Mouse (Mus musculus): ENCODE measurements around the gene Gtpbp2. TPM values are rescaled to one million over a fixed set of nuclear protein-coding genes. Genes with fewer than 3 reads are reported as not detected.
A peak's percentile ranks its signal among the peaks of the same experiment; 100 is the strongest.

The Gtpbp2 gene
- total RNA-seq, 2 experiments from 2014 or later = 89.4 to 135 TPM

- DNase-seq (ENCODE audit: low spot score in 2 of 2) = peak; percentile 78
- intact Hi-C loops (cut with DNase I) = no loop called here
Observed at GRCm38 (mm10) chr17:46143578-46144423, 17.0 kb upstream of the Gtpbp2 start, which contains the start of gene Rsph9. Gene Rsph9 (minus strand): TSS chr17:46144216.

DNA sequence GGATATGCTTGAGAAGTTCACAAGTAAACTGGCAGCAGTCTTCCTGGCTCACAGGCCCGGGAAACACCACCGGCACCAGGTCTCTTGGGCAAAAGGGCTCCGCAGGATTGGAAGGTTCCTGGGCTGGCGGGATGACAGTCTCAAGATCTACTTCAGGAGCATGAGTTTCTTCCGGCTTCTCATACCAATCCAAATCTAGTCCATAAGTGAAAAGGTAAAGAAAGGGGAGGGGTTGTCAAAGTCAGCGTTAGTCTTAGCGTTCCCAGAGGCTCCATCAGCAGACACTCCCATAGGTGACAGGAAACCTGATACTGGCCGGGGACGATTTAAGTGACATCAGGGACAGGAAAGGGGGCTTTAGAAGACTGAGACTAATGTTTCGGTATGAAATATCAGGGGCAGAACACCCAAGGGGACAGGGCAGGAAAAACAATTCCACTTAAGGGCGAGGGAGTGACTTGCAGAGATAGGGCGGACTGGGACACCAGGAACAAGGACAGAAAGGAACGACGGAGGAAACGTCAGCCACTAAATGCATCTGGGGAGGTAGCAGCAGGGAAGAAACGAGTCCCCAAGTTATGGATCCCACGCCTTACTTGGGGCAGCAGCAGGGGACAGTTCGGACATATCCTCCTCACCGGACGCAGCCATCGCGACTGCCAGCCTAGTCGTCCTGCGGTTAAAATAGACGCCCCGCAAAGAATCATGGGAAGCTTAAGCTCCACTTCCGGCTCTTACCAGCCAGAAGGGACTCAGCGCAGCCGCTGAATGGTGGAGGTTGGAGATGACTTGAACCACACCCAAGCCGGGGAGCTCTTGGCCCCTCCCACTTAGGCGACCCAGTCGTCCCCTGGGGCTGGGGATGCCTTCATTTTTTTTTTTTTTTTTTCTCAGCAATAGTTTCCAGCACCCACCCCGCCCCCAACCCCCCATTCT, 7.7 kb upstream of the Gtpbp2 start, which contains the start of gene Mad2l1bp:
Gene Mad2l1bp (minus strand): TSS at position 707 of the 936 bp plus-strand sequence.
- peak; percentile 86 to 88 for DNase-seq (ENCODE audit: low spot score in 2 of 2)
- intact Hi-C loops (cut with DNase I) = no loop called here

DNA sequence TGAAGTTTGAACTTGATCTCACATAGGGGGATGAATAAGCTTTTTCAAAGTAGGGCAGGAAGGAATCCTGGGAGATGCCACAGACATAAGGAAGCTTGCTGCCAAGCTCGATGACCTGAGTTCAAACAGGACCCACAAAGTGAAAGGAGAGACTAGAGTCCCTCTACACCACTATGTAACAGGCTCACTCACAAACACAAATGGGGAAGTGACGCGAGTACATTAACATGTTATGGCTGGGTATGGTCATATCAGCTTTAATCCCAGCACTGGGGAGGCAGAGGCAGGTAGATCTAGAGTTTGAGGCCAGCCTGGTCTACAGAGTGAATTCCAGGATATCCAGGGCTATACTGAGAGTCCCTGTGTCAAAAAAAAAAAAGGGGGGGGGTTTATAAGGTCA, 6.5 kb upstream of the Gtpbp2 start:
- no peak for DNase-seq (ENCODE audit: low spot score in 2 of 2)
- intact Hi-C loops (cut with DNase I) = no loop called here

DNA sequence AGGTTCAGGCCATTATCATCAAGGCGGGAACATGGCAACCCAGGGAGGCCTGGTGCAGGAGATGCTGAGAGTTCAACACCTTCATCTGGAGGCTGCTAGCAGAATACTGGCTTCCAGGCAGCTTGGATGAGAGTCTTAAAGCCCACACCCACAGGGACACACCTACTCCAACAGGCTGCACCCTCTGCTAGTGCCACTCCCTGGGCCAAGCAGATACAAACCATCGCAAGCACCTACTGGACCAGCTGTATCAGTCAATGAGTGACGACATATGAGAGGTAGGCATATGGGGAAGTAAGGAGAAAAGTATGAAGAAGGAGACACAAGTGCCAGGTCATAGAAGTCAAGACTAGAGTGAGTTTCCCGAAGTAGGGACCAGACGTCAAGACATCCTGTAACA, 4.2 kb upstream of the Gtpbp2 start:
- DNase-seq (ENCODE audit: low spot score in 2 of 2) = no peak
- intact Hi-C loops (cut with DNase I) = no loop called here

DNA sequence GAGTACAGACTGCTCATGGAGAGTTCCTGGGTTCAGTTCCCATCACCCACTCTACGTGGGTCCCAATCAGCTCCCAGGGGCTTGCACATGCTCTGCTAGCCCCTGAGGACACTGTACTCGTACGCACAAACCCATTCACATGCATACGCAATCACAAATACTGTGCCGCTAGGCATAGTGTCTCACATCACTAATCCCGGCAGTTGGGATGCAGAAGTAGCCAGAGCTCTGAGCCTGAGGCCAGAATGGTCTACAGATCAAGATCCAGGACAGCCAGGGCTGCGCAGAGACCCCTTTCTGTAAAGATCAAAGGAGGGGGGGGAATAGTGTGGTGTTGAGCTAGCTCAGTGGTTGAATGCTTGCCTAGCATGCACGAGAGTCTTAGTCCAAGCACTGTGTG, 3.7 kb upstream of the Gtpbp2 start:
- no peak for DNase-seq (ENCODE audit: low spot score in 2 of 2)
- intact Hi-C loops (cut with DNase I) = no loop called here

DNA sequence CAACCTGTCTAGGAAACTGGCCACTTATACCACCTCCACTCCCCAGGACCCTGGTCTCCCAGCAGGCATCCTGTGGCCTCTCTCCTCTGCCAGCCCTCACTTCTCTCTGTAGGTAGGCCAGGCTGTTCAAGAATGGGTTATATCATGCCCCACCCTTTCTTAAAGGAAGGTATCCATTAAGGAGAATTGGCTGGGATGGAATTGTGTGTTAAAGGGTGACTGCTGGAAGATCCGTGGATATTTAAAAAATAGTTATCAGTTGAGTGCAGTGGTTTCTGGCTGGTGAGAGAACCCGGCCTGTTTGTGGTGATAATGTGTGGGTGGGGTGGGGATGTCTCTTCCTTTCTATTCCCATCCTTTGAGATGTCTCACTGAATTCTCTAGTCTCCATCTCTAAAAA, 1.6 kb upstream of the Gtpbp2 start:
- intact Hi-C loops (cut with DNase I) = no loop called here
- DNase-seq (ENCODE audit: low spot score in 2 of 2) = no peak

GRCm38 (mm10) chr17:46160090-46160662, 656 bp upstream of the Gtpbp2 start:
- intact Hi-C loops (cut with DNase I) = loop anchor here (10.0 kb wide), 1 partner anchor 425 kb away; the partner anchor contains the start of gene 1600014C23Rik
- peak; percentile 79 to 82 for DNase-seq (ENCODE audit: low spot score in 2 of 2)

DNA sequence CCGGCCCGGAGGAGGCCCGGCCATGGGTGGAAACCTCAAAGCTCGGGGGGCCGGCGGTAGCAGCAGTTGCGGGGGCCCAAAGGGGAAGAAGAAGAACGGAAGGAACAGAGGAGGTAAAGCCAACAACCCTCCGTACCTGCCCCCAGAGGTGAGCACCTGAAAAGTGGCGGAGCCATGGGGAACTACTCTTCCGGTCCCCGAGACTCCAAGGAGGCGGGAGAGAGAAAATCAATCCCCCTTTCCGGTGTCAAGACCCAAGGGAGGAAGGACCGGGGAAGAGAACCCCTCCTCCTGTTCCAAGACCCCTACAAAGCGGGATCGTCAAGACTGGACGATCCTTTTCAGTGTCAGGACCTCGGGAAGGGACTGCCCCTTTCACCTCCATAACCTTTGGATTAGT, 347 bp downstream of the Gtpbp2 start:
- no peak for DNase-seq (ENCODE audit: low spot score in 2 of 2)
- intact Hi-C loops (cut with DNase I) = loop anchor here (10.0 kb wide), 1 partner anchor 426 kb away; the partner anchor contains the start of gene 1600014C23Rik

GRCm38 (mm10) chr17:46161710-46162109, 878 bp downstream of the Gtpbp2 start:
- intact Hi-C loops (cut with DNase I) = loop anchor here (10.0 kb wide), 1 partner anchor 427 kb away; the partner anchor contains the start of gene 1600014C23Rik
- DNase-seq (ENCODE audit: low spot score in 2 of 2) = no peak

DNA sequence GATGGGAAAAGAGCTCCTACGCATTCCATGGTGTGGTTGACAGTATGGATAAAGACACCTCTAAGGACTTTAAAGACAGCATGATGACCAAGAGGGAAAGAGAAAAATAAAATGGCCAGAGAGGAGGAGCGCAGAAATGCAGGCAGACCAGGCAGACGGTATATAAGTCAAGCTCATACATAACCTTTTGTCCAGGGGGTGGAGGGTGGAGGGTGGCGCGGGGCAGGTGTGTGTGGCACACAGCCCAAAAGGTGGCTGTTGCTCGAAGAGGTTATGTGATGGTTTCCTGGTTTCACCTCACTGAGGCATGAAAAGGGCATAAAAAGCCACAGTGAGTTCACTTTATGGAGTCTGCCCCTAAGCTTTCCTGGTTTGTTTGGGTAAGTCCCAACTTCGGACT, 1.7 kb downstream of the Gtpbp2 start:
- no peak for DNase-seq (ENCODE audit: low spot score in 2 of 2)
- intact Hi-C loops (cut with DNase I) = loop anchor here (10.0 kb wide), 1 partner anchor 428 kb away; the partner anchor contains the start of gene 1600014C23Rik

DNA sequence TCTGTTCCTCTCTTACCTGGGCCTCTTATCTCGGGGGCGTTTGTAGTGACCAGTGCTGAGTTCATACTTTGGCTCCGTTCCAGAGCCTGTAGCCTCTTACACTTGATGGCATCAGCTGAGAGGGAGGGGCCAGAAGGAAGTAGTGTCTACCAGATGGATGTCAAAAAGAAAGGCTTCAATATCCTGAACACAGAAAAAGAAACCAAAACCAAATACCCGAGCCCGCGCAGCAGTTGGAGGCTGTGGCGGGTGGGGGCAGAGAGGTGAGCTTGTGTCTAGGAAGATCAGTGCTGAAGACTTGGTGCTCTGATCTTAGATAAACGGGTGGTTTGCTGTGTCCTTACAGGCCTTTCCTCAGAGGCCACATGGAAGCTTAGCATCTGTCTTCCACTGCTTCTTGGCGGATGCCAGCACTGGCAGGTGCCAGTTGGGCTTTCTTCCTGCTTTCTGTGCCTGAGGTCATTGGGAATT, 2.2 kb downstream of the Gtpbp2 start:
- no peak for DNase-seq (ENCODE audit: low spot score in 2 of 2)
- intact Hi-C loops (cut with DNase I) = loop anchor here (1.0 to 10.0 kb wide), 2 partner anchors 37 to 428 kb away; partner anchors contain the start of gene 1600014C23Rik

- intact Hi-C loops (cut with DNase I) = loop anchor here (10.0 kb wide), 1 partner anchor 430 kb away; the partner anchor contains the start of gene 1600014C23Rik
- no peak for DNase-seq (ENCODE audit: low spot score in 2 of 2)
Observed at GRCm38 (mm10) chr17:46164301-46164700, 3.5 kb downstream of the Gtpbp2 start.

- intact Hi-C loops (cut with DNase I) = loop anchor here (10.0 kb wide), 1 partner anchor 430 kb away; the partner anchor contains the start of gene 1600014C23Rik
- DNase-seq (ENCODE audit: low spot score in 2 of 2) = no peak
Observed at GRCm38 (mm10) chr17:46164791-46165190, 4.0 kb downstream of the Gtpbp2 start.

GRCm38 (mm10) chr17:46165460-46165859, 4.6 kb downstream of the Gtpbp2 start:
- no peak for DNase-seq (ENCODE audit: low spot score in 2 of 2)
- intact Hi-C loops (cut with DNase I) = loop anchor here (10.0 kb wide), 1 partner anchor 431 kb away; the partner anchor contains the start of gene 1600014C23Rik

DNA sequence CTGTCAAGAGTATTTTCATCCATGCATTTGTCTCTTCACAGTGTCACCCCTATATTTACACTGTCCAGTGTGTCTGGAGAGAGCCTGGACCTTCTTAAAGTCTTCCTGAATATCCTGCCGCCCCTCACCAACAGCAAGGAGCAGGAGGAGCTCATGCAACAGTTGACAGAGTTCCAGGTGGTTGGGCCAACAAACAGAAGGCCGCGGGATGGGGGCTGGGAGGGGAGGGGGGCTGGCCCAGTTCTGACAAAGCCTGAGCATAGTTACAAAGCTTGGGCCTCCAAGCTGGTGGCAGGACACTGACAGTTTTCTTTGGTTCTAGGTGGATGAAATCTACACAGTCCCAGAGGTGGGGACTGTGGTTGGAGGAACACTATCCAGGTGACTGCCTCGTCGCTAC, 5.4 kb downstream of the Gtpbp2 start:
- no peak for DNase-seq (ENCODE audit: low spot score in 2 of 2)
- intact Hi-C loops (cut with DNase I) = loop anchor here (10.0 kb wide), 1 partner anchor 431 kb away; the partner anchor contains the start of gene 1600014C23Rik

GRCm38 (mm10) chr17:46167014-46167413, 6.2 kb downstream of the Gtpbp2 start:
- intact Hi-C loops (cut with DNase I) = loop anchor here (10.0 kb wide), 1 partner anchor 432 kb away; the partner anchor contains the start of gene 1600014C23Rik
- no peak for DNase-seq (ENCODE audit: low spot score in 2 of 2)

DNA sequence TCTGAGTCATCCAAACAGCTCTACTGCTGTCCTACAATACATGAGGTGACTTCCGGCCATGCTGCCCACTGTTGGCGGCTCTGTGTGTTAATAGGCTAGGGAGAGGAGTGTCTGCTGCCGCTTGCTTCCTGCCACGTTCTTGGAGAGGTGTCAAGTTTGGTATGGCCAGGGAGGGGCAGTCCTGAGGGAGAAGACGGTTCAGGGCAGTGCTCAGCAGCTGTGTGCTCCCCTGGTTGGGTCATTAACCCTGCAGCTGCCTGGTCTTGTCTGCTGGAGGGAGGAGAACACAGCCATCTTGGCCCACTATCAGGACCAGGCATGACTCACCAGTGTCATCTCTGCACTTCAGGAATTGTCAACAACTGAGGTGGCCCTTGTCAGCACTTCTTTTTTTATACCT, 7.5 kb downstream of the Gtpbp2 start:
- intact Hi-C loops (cut with DNase I) = loop anchor here (10.0 kb wide), 1 partner anchor 434 kb away; the partner anchor contains the start of gene 1600014C23Rik
- DNase-seq (ENCODE audit: low spot score in 2 of 2) = no peak

DNA sequence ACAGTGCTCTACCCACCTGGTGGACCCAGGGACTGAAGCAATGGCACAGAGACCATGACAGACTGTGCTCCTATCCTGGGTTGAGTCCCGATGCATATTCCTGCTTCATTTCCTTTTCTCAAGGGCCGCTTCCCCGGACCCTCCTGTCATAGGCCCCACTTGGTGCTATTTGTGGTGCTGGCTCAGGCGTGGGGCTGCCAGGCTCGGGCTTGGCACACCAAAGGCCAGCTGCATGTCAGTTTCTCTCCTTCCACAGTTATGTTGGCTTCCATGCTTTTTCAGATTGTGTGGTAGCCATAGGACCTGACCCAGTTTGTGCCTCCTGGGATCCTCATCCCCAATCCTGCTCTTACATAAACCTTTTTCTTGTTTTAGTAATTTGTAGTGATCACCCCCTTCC, 7.9 kb downstream of the Gtpbp2 start:
- no peak for DNase-seq (ENCODE audit: low spot score in 2 of 2)
- intact Hi-C loops (cut with DNase I) = loop anchor here (10.0 kb wide), 1 partner anchor 434 kb away; the partner anchor contains the start of gene 1600014C23Rik

GRCm38 (mm10) chr17:46170538-46170937, 9.7 kb downstream of the Gtpbp2 start:
- DNase-seq (ENCODE audit: low spot score in 2 of 2) = no peak
- intact Hi-C loops (cut with DNase I) = no loop called here

All from left cerebral cortex, postnatal 36 days (tissue).